Mouse (Mus musculus) c-Kit-positive CD71-negative TER-119-negative erythroid progenitor cells, embryonic 14.5 days (primary cell): ENCODE data around the gene 2810004N23Rik.

Experiments
- DNase-seq: peaks from one replicate; pipeline ENCODE4 v3.0.0-alpha.2; 2013; ENCODE audit warnings: low read depth

The 2810004N23Rik gene

DNA sequence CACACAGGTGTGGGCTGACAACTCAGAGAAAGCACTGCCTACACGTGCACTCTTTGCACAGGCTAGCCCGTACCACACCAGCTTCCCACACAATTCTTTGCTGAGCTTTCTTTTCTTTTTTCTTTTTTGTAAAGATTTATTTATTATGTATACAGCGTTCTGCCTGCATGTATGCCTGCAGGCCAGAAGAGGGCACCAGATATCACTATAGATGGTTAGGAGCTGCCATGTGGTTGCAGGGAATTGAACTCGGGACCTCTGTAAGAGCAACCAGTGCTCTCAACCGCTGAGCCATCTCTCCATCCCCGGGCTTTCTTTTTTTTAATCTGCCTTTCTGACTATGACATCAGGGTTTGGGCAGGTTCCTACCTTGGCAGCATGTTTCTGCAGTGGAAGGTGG, 39.4 kb downstream of the 2810004N23Rik start:
- DNase-seq = no peak

DNA sequence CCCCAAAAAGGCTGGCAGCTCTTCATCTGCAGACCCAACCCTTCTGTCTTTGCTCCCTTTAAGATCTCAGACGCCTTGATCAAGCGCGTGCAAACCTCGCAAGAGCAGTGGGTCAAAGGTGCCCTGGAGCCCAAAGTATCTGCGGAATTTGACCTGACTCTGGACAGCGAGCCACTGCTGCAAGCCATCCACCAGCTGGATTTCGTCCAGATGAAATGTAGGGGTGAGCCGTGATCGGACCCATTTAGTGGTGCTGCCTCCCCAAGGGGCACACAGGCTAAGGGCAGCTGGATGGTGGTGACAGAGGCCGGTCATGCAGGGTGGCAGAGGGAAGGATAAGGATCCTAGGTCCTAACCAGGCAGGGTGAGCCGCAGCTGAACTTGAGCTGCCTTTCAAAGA, 42.8 kb downstream of the 2810004N23Rik start:
- DNase-seq = no peak

DNA sequence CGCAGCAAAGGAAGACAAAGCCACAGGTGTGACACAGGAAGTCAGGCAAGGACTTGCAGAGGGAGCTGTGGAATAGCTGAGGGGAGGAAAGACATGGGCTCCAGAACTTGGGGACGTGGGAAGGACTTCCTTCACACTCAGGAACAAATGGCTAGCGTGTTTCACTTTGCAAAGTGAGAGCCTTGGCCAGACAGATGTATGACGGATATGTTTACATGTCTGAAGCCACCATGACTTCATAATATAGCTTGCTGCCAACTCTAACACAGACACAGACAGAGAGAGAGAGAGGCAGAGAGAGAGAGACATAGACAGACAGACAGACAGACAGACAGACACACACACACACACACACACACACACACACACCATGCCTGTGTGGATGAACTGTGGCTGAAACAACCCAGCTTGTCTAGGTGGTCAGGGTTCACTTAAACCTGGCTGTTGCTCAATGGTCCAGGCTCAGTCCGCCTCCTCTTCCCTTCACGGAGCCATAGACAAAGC, 43.3 kb downstream of the 2810004N23Rik start:
- no peak for DNase-seq

DNA sequence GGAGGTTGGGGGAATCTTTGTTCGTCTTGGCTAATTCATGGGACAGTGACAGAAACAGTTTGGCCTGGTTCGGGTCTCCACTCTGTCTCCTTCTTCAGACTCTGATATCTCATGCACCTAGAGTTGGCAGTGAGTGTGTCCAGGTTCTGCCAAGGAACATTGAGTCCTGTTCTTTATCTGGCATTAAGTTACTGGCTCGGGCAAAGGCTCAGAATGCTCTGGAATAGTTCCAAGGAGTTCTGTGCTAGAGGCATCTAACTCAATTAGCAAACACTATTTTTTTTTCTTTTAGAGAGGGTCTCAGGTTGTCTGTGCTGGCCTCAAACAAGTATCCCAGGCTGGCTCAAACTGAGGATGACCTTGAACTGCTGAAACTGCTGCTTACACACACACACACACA, 45.6 kb downstream of the 2810004N23Rik start:
- DNase-seq = no peak

DNA sequence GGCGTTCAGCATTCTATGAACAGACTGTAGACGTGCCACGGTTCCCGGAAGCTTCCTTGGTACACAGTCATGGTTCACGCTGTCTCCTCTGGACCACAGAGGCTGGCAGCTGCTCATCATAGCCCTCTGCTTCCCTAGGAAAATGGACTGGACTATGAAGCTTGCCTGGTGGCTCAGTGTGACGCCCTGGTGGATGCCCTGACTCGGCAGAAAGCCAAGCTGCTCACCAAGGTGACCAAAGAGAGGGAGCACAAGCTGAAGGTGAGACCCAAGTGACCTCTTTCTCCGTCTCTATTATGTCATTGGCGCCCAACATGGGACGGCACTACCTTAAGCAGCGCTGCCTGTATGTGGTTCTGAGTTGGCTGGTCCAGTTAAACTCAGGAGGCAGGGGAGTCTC, 46.1 kb downstream of the 2810004N23Rik start:
- DNase-seq = no peak

DNA sequence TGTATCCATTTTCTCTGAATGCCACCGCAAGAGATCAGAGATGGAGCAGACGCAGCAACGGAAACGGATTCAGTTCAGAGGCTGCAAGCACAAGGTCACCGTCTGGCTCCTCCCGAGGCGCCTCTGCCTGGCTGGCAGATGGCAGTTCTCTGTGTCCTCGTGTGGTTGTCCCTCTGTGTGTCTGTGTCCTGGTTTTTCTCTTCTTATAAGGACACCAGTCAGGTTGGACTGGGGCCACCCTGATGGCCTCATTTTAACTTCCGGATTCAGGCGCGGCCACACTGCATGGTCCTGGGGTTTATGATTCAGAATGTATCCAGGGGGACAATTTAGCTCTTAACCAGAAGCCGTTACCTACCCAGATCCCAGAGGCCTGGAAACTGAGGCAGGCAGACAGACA, 47.0 kb downstream of the 2810004N23Rik start:
- DNase-seq = no peak

DNA sequence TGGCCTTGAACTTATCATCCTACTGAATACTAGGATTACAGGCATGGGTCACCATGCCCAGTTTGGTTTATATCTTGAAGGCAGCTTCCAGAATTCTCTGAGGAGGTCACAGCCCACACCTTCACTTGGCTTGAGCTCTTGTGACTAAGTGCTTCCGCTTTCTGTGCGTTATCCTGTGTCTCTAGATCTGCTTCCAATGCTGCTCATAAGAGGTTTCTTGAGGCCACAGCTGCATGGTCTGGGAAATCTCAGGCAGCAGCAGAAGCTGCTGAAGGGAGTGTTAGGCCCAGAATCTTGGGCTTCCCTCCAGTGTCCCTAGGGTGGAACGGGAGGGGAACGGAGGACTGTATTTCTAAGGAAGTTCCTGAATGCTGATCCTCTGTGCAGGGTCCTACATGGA, 49.6 kb downstream of the 2810004N23Rik start:
- no peak for DNase-seq

DNA sequence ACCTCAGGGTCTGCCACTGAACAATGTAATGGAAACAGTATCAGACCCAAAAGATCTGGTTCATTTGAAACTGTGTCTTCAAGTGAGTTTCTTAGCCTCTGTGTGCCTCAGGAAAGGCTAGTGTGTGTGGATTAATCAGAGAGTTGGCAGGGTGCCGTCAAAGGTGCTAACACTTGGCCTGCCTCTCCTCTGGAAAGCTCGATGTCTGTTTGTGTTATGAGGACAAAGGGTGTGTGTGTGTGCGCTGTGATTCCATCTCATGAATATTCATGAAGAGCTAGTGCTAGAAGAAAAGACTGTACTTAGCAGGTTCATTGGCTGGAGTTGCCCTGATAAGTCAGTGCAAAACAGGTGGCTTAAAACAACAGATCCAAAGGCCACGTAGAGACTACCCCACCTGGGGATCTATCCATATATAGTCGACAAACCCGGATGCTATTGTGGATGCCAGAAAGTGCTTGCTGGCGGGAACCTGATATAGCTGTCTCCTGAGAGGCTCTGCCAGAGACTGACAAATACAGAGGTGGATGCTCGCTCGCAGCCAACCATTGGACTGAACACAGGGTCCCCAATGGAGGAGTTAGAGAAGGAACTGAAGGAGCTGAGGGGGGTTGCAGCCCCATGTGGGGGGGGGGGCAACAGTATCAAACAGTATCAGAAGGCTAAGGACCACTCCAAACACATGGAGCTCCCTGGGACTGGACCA, 52.1 kb downstream of the 2810004N23Rik start:
- no peak for DNase-seq

DNA sequence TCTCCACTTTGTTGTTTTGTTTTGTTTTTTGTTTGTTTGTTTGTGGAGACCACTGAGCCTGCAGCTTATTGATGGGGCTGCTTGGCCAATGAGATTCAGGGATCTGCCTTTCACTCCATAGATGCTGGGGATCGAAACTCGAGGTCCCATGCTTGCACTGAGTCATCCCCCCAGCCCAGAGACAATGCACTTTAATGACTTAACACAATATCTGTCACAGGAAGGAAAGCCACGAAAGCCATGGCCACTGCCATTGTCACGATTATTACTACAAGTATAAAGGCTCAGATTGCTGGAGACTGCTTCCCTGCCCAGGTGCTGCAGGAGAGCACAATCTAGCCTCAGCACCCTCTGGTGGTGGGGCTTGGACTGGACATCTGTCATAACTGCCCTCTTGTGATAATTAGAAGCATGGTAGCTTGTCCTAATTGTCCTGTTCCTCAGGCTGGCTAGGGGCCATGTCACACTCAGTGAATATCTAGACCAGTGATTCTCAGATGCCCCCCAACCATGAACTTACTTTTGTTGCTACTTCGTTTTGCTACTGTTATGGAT, 52.8 kb downstream of the 2810004N23Rik start:
- no peak for DNase-seq

DNA sequence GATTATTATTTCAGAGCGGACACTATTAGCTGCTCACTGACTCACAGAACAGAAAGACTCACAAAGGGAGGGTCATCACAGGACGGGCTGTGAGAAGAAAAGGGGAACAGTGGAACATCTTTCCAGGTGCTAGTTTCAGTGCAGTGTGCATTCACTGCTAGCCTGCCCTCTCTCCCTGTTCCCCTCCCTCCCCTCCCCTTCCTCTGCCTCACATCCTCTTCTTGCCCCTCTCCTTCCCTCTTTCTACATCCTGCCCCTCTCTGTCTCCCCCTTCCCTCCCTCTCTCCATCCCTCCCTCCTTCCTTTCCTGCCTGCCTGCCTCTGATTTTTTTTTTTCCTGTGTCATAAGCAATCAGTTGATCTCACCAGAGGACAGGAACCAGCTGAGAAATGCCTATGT, 53.5 kb downstream of the 2810004N23Rik start:
- no peak for DNase-seq

DNA sequence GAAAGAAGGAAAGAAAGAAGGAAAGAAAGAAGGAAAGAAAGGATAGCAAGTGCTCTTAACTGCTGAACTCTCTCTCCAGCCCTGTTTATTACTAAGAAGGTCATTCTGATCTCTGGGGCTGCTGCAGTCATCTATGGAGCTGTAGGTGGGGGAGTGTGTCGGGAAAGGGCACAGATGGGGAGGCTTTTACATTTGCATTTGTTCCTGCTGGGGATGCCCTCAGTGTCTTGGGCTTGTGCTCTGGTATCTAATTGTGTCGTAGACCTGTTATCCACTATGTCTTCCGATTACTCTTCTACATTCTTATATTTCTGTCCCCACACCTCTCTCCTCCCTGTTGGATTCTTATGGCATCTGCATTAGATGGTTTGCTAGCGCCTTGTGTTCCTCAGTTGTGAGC, 56.9 kb downstream of the 2810004N23Rik start:
- no peak for DNase-seq

DNA sequence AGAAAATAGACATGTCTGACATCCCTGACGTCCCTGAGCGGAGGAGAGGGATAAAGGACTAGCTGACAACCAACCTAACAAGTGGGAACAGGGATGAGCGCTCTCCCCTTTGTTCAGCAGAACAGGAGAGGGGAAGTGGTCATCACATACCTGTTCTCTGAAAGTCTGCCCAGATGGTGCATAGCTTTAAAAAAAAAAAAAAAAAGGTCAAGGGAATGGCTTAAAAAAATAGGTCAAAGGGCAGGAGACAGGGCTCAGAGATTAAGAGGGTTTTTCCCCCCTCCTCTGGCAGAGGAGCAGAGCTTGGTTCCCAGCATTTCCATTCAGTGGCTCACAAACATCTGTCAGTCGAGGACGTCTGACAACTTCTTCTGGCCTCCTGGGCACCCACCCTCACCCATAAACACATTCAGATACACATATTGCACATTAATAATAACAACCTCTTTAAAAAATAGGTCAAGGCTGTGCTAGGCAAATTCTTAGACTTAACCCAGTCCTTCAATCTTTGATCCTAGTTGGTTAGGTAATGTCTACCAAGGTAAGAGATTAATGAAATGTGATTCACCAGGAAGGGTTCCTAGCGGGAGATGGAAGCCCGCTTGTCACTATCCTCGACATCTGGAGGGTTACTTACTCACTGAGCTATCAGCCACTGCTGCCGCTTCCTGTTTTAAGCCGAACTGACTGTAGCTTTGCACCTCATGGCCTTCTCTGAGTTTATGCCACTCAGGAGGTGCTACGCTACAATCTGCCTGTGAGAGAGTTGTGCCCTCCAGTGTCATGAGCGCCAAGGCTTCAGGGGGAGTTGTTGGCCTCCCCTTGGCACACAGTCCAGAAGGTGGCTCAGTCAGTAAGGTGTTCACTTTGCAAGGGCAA, 58.9 kb downstream of the 2810004N23Rik start:
- no peak for DNase-seq

DNA sequence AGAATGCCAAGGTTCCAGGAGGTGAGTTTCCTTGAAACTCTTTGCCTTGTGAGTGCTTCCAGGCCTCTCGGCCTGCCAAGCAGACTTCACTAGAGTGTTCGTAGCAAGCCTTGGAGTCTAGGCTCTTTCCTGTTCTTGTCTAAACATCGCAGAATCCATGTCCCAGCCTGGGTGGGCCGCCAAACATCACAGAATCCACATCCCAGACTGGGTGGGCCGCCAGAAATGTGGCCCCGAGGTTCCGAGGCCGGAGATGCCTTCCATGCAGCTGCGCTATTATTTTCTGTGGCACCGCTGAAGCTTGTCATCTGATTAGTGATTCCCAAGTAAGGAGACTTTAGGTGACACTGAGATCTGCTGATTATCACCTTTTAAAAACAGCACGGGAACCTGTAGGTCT, 62.4 kb downstream of the 2810004N23Rik start:
- DNase-seq = no peak

DNA sequence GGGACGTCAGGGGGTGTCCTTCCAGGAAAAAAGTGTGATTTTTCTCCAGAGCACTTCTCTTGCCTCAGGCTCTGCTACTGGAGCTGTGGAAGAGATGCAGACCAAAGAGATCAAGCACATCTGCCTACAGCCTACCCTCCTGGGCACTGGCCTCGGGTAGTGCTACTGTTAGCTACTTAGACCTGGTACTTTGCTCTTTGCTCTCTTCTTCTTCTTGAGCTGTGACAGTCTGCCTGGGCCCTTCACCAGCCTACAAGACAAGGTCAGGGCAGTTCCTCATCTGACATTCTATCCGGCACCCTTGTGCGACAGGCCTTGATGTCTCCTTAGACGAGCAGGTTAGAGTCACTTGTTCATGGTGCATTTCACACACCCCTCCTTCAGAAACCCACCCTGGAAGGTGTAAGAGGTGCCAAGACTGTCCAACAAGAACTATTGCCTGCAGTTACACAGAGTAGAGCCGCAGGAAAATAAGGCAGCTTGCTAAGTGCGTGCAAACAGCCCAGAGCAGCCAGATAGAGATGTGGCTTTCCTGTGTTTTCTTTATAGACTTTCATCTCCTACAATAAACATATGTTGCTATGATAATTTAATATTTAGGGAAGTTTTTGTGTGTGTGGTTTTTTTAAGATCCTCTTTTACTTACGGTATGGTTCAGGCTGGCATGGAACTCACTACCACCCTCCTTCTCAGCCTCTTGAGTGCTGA, 67.0 kb downstream of the 2810004N23Rik start:
- no peak for DNase-seq

DNA sequence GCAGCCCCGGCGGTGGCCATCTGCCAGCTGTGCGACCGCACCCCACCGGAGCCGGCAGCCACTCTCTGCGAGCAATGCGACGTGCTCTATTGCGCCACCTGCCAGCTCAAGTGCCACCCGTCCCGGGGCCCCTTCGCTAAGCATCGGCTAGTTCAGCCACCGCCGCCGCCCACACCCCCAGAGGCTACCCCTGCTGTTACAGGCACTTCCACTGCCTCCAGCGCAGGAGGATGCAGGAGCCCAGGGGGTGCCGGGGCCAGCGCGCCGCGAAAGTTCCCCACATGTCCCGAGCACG, 68.5 kb downstream of the 2810004N23Rik start:
- no peak for DNase-seq

DNA sequence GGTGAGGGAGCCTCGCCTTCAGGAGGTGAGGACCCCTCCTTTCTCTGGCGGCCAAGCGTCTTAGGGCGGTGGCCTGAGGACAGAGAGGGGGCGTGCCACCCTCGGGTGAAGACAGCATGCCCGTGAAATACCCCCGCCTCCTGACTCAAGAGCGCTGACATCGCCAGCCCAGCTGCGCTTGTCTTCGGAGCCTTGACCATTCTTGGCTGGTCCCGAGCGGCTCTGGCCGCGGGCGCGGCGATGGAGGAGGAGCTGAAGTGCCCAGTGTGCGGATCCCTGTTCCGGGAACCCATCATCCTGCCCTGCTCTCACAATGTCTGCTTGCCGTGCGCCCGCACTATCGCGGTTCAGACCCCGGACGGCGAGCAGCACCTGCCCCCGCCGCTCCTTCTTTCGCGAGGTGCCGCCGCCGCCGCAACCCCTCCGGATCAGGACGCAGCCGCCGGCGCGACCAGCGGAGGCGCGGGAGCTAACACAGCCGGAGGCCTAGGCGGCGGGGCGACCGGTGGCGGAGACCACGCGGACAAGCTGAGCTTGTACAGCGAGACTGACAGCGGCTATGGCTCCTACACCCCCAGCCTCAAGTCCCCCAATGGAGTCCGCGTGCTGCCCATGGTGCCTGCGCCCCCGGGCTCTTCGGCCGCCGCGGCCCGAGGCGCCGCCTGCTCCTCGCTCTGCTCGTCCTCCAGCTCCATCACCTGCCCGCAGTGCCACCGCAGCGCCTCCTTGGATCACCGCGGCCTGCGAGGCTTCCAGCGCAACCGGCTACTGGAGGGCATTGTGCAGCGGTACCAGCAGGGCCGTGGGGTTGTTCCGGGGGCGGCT, 69.0 kb downstream of the 2810004N23Rik start:
- no peak for DNase-seq

DNA sequence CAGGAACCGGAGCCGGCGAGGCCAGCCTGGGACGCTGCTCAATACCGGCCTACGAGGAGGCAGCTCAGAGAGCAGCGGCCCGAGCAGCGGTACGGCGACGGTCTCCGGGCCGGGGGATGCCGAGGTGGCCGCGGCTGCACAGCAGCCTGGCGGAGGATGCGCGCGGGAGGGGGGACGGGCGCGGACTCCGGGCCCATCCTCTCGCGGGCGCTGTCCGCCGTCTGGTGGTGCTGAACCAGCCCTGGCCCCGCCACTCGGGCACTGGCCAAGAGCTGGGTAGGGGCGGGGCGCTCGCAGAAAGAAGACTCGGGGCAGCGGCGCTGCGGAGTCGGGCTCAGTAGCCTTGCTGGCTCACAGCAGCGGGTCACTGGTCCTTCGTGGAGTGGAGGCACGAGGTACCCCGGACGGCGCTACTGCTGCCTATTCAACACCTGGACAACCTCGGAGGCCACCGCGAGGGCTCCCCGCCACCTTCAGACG, 69.7 kb downstream of the 2810004N23Rik start:
- peak; percentile 63 for DNase-seq

DNA sequence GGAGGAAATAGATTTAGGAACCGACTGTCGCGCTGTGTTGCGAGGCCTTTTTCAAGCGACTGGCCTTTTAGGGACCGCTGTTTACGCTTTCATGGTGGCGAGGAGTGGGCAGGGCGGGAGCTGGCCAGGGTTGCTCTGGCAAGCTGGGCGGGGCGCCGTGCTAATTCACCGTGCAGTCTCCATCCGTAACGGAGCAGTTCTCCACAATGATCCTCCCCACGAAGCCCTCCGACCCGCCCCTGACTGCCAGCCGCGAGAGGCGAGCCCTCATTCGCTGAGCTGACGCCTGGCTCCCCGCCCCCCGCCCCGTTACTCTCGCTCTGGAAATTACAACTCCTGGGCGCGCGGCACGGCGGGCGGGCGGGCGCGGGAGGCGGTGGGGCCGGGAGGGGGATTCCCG, 70.2 kb downstream of the 2810004N23Rik start, which contains the start of gene Trim67:
Gene Trim67 (plus strand): TSS at position 385 of the 400 bp plus-strand sequence.
- no peak for DNase-seq

DNA sequence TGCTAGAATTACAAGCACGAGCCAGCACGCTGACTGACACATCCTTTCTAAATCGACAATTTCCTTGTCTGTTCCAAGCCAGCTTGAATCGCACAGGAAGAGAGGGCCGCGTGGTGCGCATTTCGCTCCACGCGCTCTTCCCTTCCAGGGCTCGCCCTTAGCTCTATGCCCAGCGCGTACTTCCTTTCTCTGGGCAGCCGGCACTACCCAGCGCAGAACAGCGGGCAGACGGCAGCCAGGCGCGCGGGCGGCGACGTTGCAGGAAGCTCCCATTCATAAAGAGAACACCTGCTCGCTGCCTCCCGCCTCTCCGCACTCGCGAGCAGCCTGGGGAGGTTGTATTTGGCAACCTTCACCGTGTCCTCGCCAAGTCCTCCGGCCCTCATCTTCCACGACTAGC, 70.7 kb downstream of the 2810004N23Rik start:
- DNase-seq = no peak

DNA sequence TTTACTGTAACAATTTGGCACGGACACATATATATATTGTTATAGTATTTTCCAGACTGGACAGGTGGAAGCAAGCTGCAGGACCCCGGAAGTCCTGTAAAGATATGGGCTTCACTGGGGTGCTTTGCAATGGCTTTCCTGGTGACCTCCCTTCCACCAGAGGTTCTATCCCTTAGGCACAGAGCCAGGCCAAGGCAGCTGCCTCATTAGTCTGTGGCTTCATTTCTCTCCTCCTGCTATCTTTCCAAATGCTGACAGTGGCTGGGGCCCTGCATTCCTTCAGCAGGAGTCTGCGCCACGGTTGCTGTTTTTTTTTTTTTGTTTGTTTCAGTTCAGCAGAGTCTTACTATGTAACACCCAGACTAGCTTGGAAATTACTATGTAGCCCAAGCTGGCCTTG, 71.2 kb downstream of the 2810004N23Rik start:
- no peak for DNase-seq

DNA sequence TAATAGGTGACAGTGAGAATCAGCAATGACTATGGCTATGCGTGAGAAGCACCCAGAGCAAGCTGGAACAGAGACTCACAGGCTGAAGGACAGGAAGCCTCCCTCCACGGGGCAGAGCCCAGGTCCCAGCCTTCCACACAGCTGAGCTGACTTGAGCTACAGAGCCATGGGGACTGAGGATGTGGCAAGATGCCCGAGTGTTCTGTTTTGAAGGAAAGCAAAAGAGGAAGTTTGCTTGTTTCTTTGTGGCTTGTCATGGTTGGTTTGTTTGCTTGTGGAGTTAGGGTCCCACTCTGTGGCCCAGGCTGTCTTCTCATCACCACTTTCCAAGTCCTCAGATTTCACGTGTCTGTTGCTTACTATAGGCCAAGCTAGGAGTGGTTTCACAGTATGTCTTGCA, 72.2 kb downstream of the 2810004N23Rik start:
- no peak for DNase-seq
